Mouse (Mus musculus) ES-Bruce4 (cell line): Measurements from ENCODE around the gene Saa4. TPM values are rescaled to one million over a fixed set of nuclear protein-coding genes. Genes with fewer than 3 reads are reported as not detected.
"Not testable (repeated sequence)": the region's sequence is repeated elsewhere in the genome, so short reads cannot be mapped to it uniquely, and the experiment has no call there.

Source experiments
- H3K27ac ChIP-seq: 2 replicates; pipeline ENCODE4 v1.5.1; 2012; ENCODE audit warnings: low read length, inconsistent platforms; ENCODE audit not compliant: insufficient read depth
- H3K27me3 ChIP-seq: 2 replicates; pipeline ENCODE4 v1.6.1; 2012; ENCODE audit warnings: mild to moderate bottlenecking, low read length, inconsistent platforms; ENCODE audit not compliant: control insufficient read depth, poor library complexity, insufficient read depth, severe bottlenecking
- H3K36me3 ChIP-seq: 2 replicates; pipeline ENCODE4 v1.6.1; 2012; ENCODE audit warnings: inconsistent platforms, mild to moderate bottlenecking, low read length, moderate library complexity; ENCODE audit not compliant: control insufficient read depth, poor library complexity, insufficient read depth, severe bottlenecking
- H3K4me1 ChIP-seq: one replicate; pipeline ENCODE4 v1.8.1; 2011; ENCODE audit warnings: low read length; ENCODE audit not compliant: control insufficient read depth, insufficient read depth
- H3K4me3 ChIP-seq: 2 replicates; pipeline ENCODE4 v1.5.1; 2011; ENCODE audit warnings: low read depth, mild to moderate bottlenecking, low read length
- H3K9ac ChIP-seq: 2 replicates; pipeline ENCODE4 v1.6.1; 2012; ENCODE audit warnings: low read depth, mild to moderate bottlenecking, inconsistent platforms; ENCODE audit not compliant: poor library complexity, severe bottlenecking
- H3K9me3 ChIP-seq: replicated peaks from 2 replicates; pipeline ENCODE4 v1.6.1; 2012; ENCODE audit warnings: mild to moderate bottlenecking, low read length, inconsistent platforms; ENCODE audit not compliant: control insufficient read depth, poor library complexity, insufficient read depth, severe bottlenecking
- CTCF ChIP-seq: IDR thresholded peaks from one replicate; pipeline ENCODE4 v1.8.1; 2011; ENCODE audit warnings: low read depth, low read length
- EP300 ChIP-seq: IDR thresholded peaks from 2 replicates; pipeline ENCODE4 v1.6.1; 2011; ENCODE audit warnings: low read depth, low read length; ENCODE audit not compliant: insufficient read depth
- POLR2A ChIP-seq: IDR thresholded peaks from one replicate; pipeline ENCODE4 v1.8.1; 2011; ENCODE audit warnings: low read length; ENCODE audit not compliant: insufficient read depth
- polyA plus RNA-seq: library from polyadenylated mRNA; stranded (reverse); fragments of >200 nt; gene quantifications from 2 replicates; pipeline ENCODE4 v1.2.4, GENCODE M21; 2011; ENCODE audit warnings: low read depth; ENCODE audit not compliant: missing spikeins, insufficient read depth, insufficient read length

Gene Saa4
- polyA plus RNA-seq, 1 experiment = not detected

DNA sequence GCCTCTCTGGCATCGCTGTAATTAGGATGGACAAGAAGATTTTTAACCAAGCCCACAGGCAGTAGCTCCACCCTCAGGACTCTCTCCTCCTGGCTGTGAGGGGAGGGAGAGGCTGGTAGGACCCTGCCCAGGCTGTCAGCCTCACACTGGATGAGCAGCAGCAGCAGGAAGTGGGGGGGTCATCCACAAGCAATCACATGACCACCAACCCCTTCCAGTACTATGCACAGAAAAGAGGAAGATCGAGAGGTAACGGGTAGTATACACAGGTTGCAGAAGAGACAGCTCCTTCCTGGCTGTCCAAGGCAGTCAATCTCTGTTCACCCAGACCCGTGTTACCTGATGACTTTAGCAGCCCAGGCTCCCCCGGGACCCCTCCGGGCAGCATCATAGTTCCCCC is 20.2 kb downstream of the Saa4 start:
- no peak overlapping the region for H3K9ac ChIP-seq
- H3K36me3 ChIP-seq = peaks cover 8% of the 10 kb centered on the region
- H3K4me1 ChIP-seq = no peaks in the 10 kb centered on the region
- no peak overlapping the region for H3K4me3 ChIP-seq
- no peaks in the 10 kb centered on the region for H3K27me3 ChIP-seq
- H3K27ac ChIP-seq = no peak overlapping the region
- TF ChIP-seq POLR2A (no peak), EP300 (no peak), CTCF (no peak)
- no peaks in the 10 kb centered on the region for H3K9me3 ChIP-seq

DNA sequence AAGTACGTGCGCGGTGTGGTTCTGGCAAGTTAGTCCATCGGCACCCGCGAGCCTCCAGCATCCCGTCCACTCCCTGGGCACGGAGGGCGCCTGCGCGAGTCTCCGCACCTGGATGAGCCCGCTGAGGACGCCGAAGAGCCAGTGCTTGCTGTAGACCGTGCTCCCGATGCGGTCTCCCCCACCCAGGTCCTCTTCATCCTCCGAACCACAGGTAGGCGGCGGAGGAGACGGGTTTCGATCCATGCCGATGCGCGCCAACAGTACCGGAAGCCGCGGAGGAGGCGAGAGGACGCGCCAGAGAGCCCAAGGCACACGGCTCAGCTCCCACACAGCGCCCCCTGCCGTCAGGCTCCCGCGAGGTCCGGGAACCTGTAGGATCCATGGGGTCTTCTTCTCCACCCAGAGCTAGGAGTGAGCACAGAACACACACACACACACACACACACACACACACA is 22.0 kb downstream of the Saa4 start, which contains the start of gene Saal1:
Gene Saal1 (minus strand): TSS at position 291 of the 455 bp plus-strand sequence.
- TF ChIP-seq POLR2A = peak; percentile 7
- TF ChIP-seq EP300 = 0 out of 2 replicates have a peak, but pooled peaks have one; percentile 47
- peak; percentile 90 for TF ChIP-seq CTCF
- peaks cover 26% of the 10 kb centered on the region for H3K36me3 ChIP-seq
- no peaks in the 10 kb centered on the region for H3K27me3 ChIP-seq
- no peaks in the 10 kb centered on the region for H3K9me3 ChIP-seq
- H3K4me3 ChIP-seq = peak within 1 kb of the TSS; percentile 99
- peak within 1 kb of the TSS; percentile 65 for H3K9ac ChIP-seq
- H3K27ac ChIP-seq = peak within 1 kb of the TSS; percentile 14; the same call in 1 of the 2 replicates
- no peaks in the 10 kb centered on the region for H3K4me1 ChIP-seq

DNA sequence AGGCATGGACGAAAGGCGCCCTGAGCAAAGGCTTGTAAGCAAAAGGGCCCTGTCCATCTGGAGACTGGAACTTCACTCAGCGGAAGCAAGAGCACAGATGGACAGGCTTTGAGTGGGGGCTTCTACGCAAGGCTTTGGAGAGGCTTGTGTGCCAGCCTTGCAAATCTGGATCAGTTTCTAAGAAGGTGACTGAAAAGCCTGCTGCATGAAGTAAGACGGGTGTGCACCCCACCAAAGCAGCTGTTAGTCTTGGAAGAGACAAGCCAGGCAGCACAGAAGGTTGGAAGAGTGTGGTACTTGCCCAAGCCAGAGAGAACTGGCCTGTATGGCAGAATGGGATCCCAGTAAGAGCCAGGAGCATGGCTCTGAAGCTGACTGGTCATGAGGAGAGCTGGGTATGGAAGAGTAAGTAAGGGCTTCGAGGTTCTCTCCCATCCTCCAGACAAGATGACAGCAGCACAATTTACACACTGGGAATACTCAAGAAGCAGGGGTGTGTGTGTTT is 31.8 kb downstream of the Saa4 start:
- no peak overlapping the region for H3K4me3 ChIP-seq
- no peaks in the 10 kb centered on the region for H3K27me3 ChIP-seq
- H3K36me3 ChIP-seq = peaks cover 55% of the 10 kb centered on the region
- H3K4me1 ChIP-seq = no peaks in the 10 kb centered on the region
- no peaks in the 10 kb centered on the region for H3K9me3 ChIP-seq
- H3K9ac ChIP-seq = no peak overlapping the region
- H3K27ac ChIP-seq = no peak overlapping the region
- TF ChIP-seq CTCF = no peak
- no peak for TF ChIP-seq EP300
- no peak for TF ChIP-seq POLR2A

DNA sequence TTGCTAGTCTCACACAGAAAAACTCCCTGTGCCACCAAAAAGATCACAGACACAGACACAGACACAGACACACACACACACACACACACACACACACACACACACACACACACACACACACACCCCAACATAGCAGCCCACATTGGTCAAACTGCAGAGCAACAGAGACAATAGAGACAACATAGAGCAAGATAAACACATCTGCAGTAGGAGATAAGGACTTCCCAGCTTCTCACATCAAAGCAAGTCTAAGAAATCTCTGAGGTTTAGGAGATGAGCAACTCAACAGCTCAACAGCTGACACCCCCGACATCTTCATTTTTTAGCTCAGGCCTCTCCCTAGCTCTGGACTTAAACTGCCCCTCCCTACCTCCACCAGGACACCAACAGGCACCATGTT is 35.6 kb downstream of the Saa4 start:
- Histone ChIP-seq H3K9me3 (no peaks in the 10 kb centered on the region), H3K4me3 (no peak overlapping the region), H3K4me1 (no peaks in the 10 kb centered on the region), H3K36me3 (peaks cover 41% of the 10 kb centered on the region), H3K27me3 (no peaks in the 10 kb centered on the region), H3K27ac (no peak overlapping the region), H3K9ac (no peak overlapping the region)
- TF ChIP-seq EP300 (no peak), POLR2A (no peak), CTCF (no peak)

DNA sequence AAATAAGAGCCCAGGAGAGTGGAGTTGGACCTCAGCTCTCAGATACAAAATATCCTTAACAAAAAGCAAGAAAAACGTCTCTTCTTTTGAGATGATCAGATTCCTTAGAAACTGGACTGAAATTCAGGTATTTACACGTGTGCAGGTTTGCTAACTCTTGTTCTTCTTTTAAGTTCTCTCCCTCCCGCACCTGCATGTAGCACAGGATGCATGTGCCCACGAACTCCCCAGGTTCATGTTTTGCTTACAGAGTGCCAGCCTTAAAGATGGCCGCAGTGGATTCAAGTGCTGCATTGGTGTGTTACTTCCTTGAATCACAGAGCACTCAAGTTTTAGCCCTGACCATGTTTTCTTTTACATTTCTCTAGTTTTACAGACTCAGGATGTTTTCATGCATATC is 45.6 kb downstream of the Saa4 start:
- TF ChIP-seq EP300 (no peak), CTCF (no peak), POLR2A (no peak)
- Histone ChIP-seq H3K4me3 (no peak overlapping the region), H3K27ac (no peak overlapping the region), H3K9ac (no peak overlapping the region), H3K36me3 (peaks cover 18% of the 10 kb centered on the region), H3K9me3 (no peaks in the 10 kb centered on the region), H3K27me3 (no peaks in the 10 kb centered on the region), H3K4me1 (no peaks in the 10 kb centered on the region)

DNA sequence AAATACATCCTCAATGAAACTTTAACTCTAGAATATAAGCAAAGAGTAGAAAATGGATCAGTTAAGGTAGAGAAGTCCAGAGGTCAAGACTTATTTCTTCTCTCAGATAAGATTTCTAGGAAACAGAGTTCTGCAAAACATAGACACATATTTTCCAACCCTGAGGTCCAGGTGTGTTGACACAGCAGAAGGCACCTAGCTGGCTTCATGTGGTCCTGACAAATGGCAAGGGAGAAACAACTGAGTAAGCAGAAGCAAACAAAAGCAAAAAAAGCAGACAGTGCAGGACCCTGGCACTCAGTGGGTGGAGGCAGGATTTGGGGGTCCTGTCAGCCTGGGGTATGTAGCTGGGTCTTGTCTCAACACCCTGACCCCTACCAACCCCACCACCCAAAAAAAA is 51.7 kb downstream of the Saa4 start:
- Histone ChIP-seq H3K4me3 (no peak overlapping the region), H3K4me1 (no peaks in the 10 kb centered on the region), H3K9me3 (no peaks in the 10 kb centered on the region), H3K27me3 (no peaks in the 10 kb centered on the region), H3K36me3 (no peaks in the 10 kb centered on the region), H3K27ac (no peak overlapping the region), H3K9ac (no peak overlapping the region)
- TF ChIP-seq POLR2A (no peak), CTCF (no peak), EP300 (no peak)

DNA sequence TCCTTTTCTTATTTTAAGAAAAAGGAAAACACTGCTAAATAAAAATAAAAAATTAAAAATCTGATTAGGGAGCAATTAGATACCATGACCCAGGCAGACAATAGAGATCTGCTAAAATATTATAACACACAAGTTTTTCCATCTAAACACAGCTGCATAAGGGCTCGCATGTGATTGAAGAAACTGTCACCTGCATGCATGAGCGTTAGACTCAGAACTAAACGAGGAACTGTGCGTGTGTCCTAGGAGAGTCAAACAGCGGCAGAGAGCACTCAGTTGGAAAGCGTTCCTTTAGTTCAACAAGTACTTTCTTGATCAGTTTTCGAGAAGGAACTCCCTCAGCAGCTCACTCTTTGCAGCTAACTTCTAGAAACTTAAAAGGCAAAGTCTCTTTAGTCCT is 53.4 kb downstream of the Saa4 start:
- H3K4me3 ChIP-seq, H3K27ac ChIP-seq, H3K9me3 ChIP-seq, H3K27me3 ChIP-seq, H3K9ac ChIP-seq, H3K36me3 ChIP-seq, H3K4me1 ChIP-seq: not testable (repeated sequence)
